Mouse (Mus musculus) sigmoid colon, adult 10 weeks (tissue): ENCODE data around the gene Gsap. TPM values are rescaled to one million over a fixed set of nuclear protein-coding genes. Genes with fewer than 3 reads are reported as not detected.

Experiments
- polyA plus RNA-seq: library from polyadenylated mRNA; stranded (reverse); fragments of 350-450 nt; fragmentation: Illumina TruSeq; extraction: RNeasy Lipid Tissue Mini Kit (QIAGEN cat#74804); gene quantifications from one replicate; pipeline ENCODE4 v1.2.3, GENCODE M21; 2014; ENCODE audit warnings: low read depth, low replicate concordance

Gene Gsap
- 8.5 TPM for polyA plus RNA-seq

DNA sequence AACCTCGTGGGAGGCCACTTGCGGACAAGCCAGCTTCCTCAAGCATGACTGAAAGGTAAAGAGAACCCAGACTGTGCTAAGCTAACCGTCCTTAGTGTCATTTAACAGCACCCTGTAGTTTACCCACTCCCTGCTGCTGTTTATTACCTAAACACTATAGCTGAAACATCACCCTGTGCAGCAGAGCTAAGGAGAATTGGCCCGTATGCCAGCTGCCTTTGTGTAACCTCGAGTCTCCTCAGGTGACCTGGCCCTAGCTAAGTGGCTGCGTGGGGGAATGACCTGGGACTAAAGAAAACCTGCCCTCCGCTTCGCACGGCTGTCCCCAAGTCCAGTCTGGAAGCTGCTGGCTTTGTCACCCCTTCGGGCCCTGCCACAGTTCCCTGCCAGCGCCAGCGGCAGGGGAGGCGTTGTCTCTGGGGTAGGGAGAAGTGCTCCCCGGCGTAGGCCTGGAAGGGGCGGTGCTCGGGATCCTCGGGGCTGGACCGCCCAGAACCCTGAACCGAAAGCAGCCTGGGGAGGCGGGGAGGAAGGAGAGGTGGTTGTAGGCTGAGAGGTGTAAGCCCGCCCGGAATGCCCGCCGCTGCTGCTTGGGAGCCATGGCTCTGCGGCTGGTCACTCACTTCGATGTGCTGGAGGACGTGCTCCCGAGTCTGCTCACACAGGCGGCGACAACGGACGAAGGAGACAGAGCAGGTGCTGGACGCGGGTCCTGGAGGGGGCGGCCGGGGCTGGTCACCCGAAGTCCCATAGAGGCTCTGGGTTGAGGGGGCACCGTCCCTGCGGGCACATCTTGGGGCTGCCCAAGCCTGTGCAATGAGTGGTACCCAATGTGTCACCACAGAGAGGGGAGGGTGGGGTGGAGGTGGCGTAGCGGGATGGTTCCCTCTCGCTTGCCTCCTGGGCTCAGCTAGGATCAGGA lies at the start of gene Gsap:
Gene Gsap, plus strand, starts transcription at position 492 of the 922 bp plus-strand sequence.

Other genes with a start within 250 kb of the Gsap start
- 65.7 TPM for gene Rsbn1l, start 229.9 kb upstream of the Gsap start, polyA plus RNA-seq
- gene Ptpn12, start 130.3 kb upstream of the Gsap start, polyA plus RNA-seq = 142 TPM
- 143 TPM for gene Fgl2, start 186.4 kb downstream of the Gsap start, polyA plus RNA-seq
- gene Ccdc146, start 238.4 kb downstream of the Gsap start, polyA plus RNA-seq = 1.3 TPM
- 14.3 TPM for gene Fam185a, start 238.7 kb downstream of the Gsap start, polyA plus RNA-seq